Mouse (Mus musculus) cortical plate, adult 2 months (tissue): ENCODE results near the gene Eya4.

Source experiments
- CTCF ChIP-seq: fragments of 200-500 bp; IDR thresholded peaks from 2 replicates; pipeline ENCODE4 v1.5.1; 2011; ENCODE audit warnings: mild to moderate bottlenecking, control low read depth, low read length; ENCODE audit not compliant: insufficient read depth; ENCODE audit errors: extremely low read depth
- POLR2A ChIP-seq: fragments of 200-500 bp; IDR thresholded peaks from 2 replicates; pipeline ENCODE4 v1.6.1; 2011; ENCODE audit warnings: mild to moderate bottlenecking, low read length, control low read depth; ENCODE audit not compliant: insufficient read depth; ENCODE audit errors: extremely low read depth

DNA sequence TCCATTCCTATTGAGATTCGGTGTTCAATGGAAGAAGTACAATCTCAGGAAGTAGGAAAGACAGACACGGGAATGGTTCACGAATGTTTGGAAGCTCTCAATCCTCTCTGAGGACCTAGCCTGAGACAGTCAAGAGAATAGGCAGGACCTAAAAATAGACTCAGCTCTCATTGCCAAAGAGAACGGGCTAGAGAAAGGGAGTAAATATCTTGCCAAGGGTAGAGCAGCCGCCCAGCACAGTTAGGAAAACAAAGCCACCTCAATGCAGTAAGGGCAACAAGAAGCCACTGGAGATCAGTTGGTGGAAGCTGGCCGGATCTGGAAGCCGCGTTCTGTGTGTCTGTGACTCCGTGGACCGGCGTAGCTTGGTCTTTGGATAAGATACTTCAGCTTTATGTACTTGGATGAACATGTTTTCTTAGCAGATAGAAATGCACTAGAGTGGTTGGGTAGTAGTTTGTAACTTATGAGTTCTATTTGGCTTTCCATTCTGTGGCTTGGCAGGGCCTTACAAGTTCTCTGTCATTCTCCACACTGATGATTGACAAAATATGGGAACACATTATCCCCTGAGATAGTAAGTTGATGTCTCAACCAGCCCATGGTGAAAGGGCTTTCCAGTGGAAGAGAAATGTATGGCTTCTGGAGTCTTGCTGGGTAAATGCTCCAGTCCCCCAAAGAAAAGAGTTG is 44.1 kb upstream of the Eya4 start:
- TF ChIP-seq CTCF (no peak), POLR2A (no peak)
